Mouse (Mus musculus): ENCODE data around the gene Gm4869.
A peak's percentile ranks its signal among the peaks of the same experiment; 100 is the strongest.

The Gm4869 gene

GRCm38 (mm10) chr5:140464943-140465342, 19.5 kb downstream of the Gm4869 start:
- no peak for DNase-seq (ENCODE audit: low read depth, low spot score)

- DNase-seq (ENCODE audit: low read depth, low spot score) = peak; percentile 71
Measured at GRCm38 (mm10) chr5:140472336-140472735, 26.9 kb downstream of the Gm4869 start.

- no peak for DNase-seq (ENCODE audit: low read depth, low spot score)
Measured at GRCm38 (mm10) chr5:140481458-140481857, 36.0 kb downstream of the Gm4869 start.

- DNase-seq (ENCODE audit: low read depth, low spot score) = no peak
Measured at GRCm38 (mm10) chr5:140491142-140491541, 45.7 kb downstream of the Gm4869 start.

- peak; percentile 86 for DNase-seq (ENCODE audit: low read depth, low spot score)
Measured at GRCm38 (mm10) chr5:140492684-140493233, 47.3 kb downstream of the Gm4869 start.

- DNase-seq (ENCODE audit: low read depth, low spot score) = no peak
Measured at GRCm38 (mm10) chr5:140498176-140498575, 52.7 kb downstream of the Gm4869 start.

GRCm38 (mm10) chr5:140500736-140501135, 55.3 kb downstream of the Gm4869 start:
- DNase-seq (ENCODE audit: low read depth, low spot score) = no peak

- no peak for DNase-seq (ENCODE audit: low read depth, low spot score)
Measured at GRCm38 (mm10) chr5:140501982-140502836, 56.8 kb downstream of the Gm4869 start.

- peak; percentile 60 for DNase-seq (ENCODE audit: low read depth, low spot score)
Measured at GRCm38 (mm10) chr5:140502925-140503324, 57.5 kb downstream of the Gm4869 start.

- peak; percentile 100 for DNase-seq (ENCODE audit: low read depth, low spot score)
Measured at GRCm38 (mm10) chr5:140505208-140505780, 59.8 kb downstream of the Gm4869 start, which contains the start of gene Chst12. Gene Chst12, plus strand, starts transcription at chr5:140505550.

- no peak for DNase-seq (ENCODE audit: low read depth, low spot score)
Measured at GRCm38 (mm10) chr5:140506096-140506794, 60.8 kb downstream of the Gm4869 start.

- DNase-seq (ENCODE audit: low read depth, low spot score) = no peak
Measured at GRCm38 (mm10) chr5:140507466-140508208, 62.2 kb downstream of the Gm4869 start.

- DNase-seq (ENCODE audit: low read depth, low spot score) = no peak
Measured at GRCm38 (mm10) chr5:140508686-140509085, 63.2 kb downstream of the Gm4869 start.

GRCm38 (mm10) chr5:140509204-140509603, 63.8 kb downstream of the Gm4869 start:
- no peak for DNase-seq (ENCODE audit: low read depth, low spot score)

- DNase-seq (ENCODE audit: low read depth, low spot score) = no peak
Measured at GRCm38 (mm10) chr5:140510012-140511000, 64.9 kb downstream of the Gm4869 start.

GRCm38 (mm10) chr5:140513921-140514320, 68.5 kb downstream of the Gm4869 start:
- no peak for DNase-seq (ENCODE audit: low read depth, low spot score)

GRCm38 (mm10) chr5:140514799-140515486, 69.5 kb downstream of the Gm4869 start:
- DNase-seq (ENCODE audit: low read depth, low spot score) = peak; percentile 69

GRCm38 (mm10) chr5:140517159-140517920, 71.9 kb downstream of the Gm4869 start:
- DNase-seq (ENCODE audit: low read depth, low spot score) = no peak

GRCm38 (mm10) chr5:140517921-140518230, 72.4 kb downstream of the Gm4869 start:
- DNase-seq (ENCODE audit: low read depth, low spot score) = no peak

Data from ES-CJ7 (cell line).